Mouse (Mus musculus): Measurements from ENCODE around the gene Kcnk7.

DNA sequence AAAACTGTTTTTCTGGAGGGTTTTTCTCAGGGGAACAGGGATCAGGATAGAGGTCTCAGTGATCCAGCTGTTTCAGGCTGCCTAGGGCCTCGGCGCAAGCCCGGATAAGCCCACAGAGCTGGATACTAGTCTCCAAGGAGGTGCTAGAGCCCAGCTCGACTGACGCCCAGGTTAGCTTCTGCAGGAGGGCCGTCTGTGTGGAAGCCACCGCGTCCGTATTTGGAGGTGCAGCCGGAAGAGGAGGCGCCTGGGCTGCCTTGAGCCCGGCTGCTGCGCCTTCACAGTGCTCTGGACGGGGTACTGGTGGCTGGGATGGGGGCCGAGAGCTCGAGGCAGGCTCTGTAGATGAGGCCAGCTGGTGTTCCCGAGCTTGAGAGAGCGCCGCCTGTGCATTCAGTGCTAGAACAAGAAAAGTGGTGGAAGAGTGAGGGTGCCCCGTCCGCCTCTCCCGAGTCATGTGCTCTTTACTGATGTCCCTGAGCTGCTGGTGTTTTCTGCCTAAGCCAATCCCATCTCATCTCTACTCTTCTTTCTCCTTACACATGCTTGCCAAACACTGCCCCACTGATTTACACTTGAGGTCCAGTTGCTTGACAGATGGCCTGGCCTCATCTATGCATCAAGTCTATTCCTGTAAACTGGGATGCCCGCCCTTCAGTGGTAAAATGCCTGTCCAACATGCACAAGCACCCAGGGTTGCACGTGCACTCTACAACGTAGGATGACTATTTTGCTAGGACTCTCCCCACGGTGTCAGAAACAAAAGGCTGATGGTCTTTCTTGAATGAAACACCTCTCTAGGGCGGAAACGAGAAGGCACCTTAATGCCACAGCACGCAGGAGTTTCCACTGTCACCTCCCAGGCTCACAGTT, 26.4 kb downstream of the Kcnk7 start:
- TF ChIP-seq CTCF (IDR thresholded peaks at IDR 0.05) (no peak), EP300 (IDR thresholded peaks at IDR 0.05) (no peak)

Measured in lung, postnatal 0 days (tissue).